Mouse (Mus musculus): ENCODE data around the gene Ptov1. TPM values are rescaled to one million over a fixed set of nuclear protein-coding genes. Genes with fewer than 3 reads are reported as not detected.
A peak's percentile ranks its signal among the peaks of the same experiment; 100 is the strongest.

Gene Ptov1
- total and polyA plus RNA-seq, 2 experiments from 2014 or later: 430 to 500 TPM

DNA sequence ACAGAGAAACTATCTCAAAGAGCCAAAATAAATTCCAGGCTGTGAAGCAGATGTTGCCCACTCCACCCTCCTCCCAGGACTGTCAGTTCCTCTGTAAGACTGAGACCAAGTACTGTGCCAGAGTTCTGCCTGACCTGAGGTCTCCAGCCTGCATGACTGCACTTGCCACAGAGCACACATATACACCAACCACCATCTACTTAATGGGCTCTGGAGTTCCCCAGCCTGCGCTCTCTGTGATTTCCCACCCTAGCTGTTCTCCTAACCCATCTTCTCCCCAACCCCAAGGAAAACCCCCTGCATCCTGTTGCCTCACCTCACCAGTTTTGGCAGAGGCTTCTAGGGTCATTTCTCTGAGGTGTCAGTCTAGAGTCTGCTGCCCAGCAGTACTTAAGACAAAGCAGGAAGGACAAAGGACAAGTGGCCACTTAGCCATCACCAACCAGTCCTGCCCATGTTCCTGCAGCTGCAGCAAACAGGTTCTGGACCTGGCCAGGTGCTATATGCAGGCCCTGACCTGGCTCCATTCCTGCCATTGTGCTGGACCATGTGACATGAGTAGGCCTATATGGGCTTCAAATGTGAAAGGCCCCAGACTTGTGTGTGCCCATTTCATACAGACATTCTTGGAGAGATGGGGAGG lies 34.1 kb downstream of the Ptov1 start:
- WGBS: 100% methylated on average over 1 of the region's 1 CpGs
- no peaks in the 10 kb centered on the region for H3K9me3 ChIP-seq (ENCODE audit: low read length)
- DNase-seq (ENCODE audit: low spot score) (no peak), ATAC-seq (ENCODE audit: low FRiP score) (no peak)
- H3K9ac ChIP-seq (replicated peaks; ENCODE audit: low read length, poor library complexity, severe bottlenecking): no peak overlapping the region
- H3K27ac ChIP-seq (ENCODE audit: low read depth, low read length): no peak overlapping the region
- H3K27me3 ChIP-seq (ENCODE audit: insufficient read depth, low read length): no peaks in the 10 kb centered on the region
- H3K4me3 ChIP-seq (ENCODE audit: low read depth, low read length): no peak overlapping the region
- peaks cover 22% of the 10 kb centered on the region for H3K36me3 ChIP-seq (ENCODE audit: insufficient read depth, low read length)
- H3K4me1 ChIP-seq (ENCODE audit: insufficient read depth, low read length): 0 out of 2 replicates have a peak, but pooled peaks cover 3% of the 10 kb centered on the region
- no peak overlapping the region for H3K4me2 ChIP-seq (ENCODE audit: low read depth, low read length, poor library complexity, severe bottlenecking)
- no peak for TF ChIP-seq CTCF (IDR thresholded peaks at IDR 0.05)

DNA sequence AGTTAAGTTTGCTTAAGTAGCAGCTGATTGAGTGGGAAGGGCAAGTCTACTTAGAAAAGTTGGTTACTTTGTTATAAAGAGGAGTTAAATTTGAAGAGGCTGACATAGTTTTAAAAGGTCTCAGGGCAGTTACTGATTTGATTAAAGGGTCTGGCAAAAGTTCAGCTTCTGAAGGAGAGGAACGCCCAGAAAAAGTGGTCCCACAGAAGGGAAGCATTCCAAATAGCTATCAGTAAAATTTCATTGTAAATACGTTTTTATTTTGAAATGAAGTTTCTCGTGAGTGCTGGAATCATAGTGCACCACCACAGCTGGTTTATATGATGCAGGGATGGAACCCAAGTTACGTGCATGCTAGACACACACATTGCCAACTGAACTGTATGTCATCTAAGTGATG lies 36.8 kb downstream of the Ptov1 start:
- no peak for TF ChIP-seq CTCF (IDR thresholded peaks at IDR 0.05)
- DNase-seq (ENCODE audit: low spot score) (no peak), ATAC-seq (ENCODE audit: low FRiP score) (no peak)
- Histone ChIP-seq H3K27me3 (ENCODE audit: insufficient read depth, low read length) (no peaks in the 10 kb centered on the region), H3K4me2 (ENCODE audit: low read depth, low read length, poor library complexity, severe bottlenecking) (no peak overlapping the region), H3K4me1 (ENCODE audit: insufficient read depth, low read length) (no peaks in the 10 kb centered on the region), H3K36me3 (ENCODE audit: insufficient read depth, low read length) (peaks cover 42% of the 10 kb centered on the region), H3K27ac (ENCODE audit: low read depth, low read length) (no peak overlapping the region), H3K4me3 (ENCODE audit: low read depth, low read length) (no peak overlapping the region), H3K9me3 (ENCODE audit: low read length) (no peaks in the 10 kb centered on the region), H3K9ac (replicated peaks; ENCODE audit: low read length, poor library complexity, severe bottlenecking) (no peak overlapping the region)
- WGBS: 78% methylated on average over 4 of the region's 4 CpGs

DNA sequence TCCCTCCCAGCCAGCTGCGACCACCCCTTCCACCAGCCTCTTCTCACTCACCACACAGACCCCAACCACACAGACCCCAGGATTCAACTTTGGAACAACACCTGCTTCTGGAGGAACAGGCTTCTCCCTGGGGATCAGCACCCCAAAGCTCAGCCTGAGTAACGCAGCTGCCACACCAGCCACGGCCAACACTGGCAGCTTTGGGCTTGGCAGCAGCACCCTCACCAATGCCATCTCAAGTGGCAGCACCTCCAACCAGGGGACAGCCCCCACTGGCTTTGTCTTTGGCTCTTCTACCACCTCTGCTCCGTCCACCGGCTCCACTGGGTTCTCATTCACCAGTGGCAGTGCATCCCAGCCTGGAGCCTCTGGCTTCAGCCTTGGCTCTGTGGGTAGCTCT lies 40.9 kb downstream of the Ptov1 start:
- Histone ChIP-seq H3K4me3 (ENCODE audit: low read depth, low read length) (no peak overlapping the region), H3K27me3 (ENCODE audit: insufficient read depth, low read length) (no peaks in the 10 kb centered on the region), H3K4me1 (ENCODE audit: insufficient read depth, low read length) (no peaks in the 10 kb centered on the region), H3K36me3 (ENCODE audit: insufficient read depth, low read length) (peaks cover 42% of the 10 kb centered on the region), H3K27ac (ENCODE audit: low read depth, low read length) (no peak overlapping the region), H3K4me2 (ENCODE audit: low read depth, low read length, poor library complexity, severe bottlenecking) (no peak overlapping the region), H3K9me3 (ENCODE audit: low read length) (no peaks in the 10 kb centered on the region), H3K9ac (replicated peaks; ENCODE audit: low read length, poor library complexity, severe bottlenecking) (no peak overlapping the region)
- DNase-seq (ENCODE audit: low spot score): no peak
- no peak for TF ChIP-seq CTCF (IDR thresholded peaks at IDR 0.05)
- ATAC-seq (ENCODE audit: low FRiP score): no peak
- WGBS: 94% methylated on average over 5 of the region's 5 CpGs

DNA sequence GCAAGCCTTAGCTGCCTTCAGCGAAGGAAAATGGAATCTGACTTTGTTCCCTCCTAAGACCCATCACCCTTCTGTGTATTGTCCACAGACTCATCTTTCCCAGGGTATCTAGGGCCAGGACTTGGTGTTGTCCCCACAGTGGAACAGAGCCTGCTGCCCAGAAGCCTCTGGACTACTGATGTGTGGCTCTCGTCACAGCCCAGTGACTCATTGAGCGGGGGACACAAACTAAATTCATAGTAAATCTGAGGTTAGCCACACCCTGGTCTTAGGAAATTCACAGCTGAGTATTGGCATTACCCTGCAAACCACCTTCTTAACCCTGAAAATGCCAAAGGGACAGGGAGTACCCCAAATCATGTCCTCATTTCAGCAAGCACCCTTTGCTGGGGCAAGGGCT lies 42.8 kb downstream of the Ptov1 start:
- DNase-seq (ENCODE audit: low spot score): no peak
- H3K9me3 ChIP-seq (ENCODE audit: low read length): no peaks in the 10 kb centered on the region
- TF ChIP-seq CTCF (IDR thresholded peaks at IDR 0.05): no peak
- peaks cover 36% of the 10 kb centered on the region for H3K36me3 ChIP-seq (ENCODE audit: insufficient read depth, low read length)
- H3K4me1 ChIP-seq (ENCODE audit: insufficient read depth, low read length): no peaks in the 10 kb centered on the region
- H3K9ac ChIP-seq (replicated peaks; ENCODE audit: low read length, poor library complexity, severe bottlenecking): no peak overlapping the region
- H3K4me3 ChIP-seq (ENCODE audit: low read depth, low read length): no peak overlapping the region
- no peak overlapping the region for H3K27ac ChIP-seq (ENCODE audit: low read depth, low read length)
- H3K27me3 ChIP-seq (ENCODE audit: insufficient read depth, low read length): no peaks in the 10 kb centered on the region
- no peak overlapping the region for H3K4me2 ChIP-seq (ENCODE audit: low read depth, low read length, poor library complexity, severe bottlenecking)
- WGBS: 80% methylated on average over 3 of the region's 3 CpGs
- ATAC-seq (ENCODE audit: low FRiP score): no peak

DNA sequence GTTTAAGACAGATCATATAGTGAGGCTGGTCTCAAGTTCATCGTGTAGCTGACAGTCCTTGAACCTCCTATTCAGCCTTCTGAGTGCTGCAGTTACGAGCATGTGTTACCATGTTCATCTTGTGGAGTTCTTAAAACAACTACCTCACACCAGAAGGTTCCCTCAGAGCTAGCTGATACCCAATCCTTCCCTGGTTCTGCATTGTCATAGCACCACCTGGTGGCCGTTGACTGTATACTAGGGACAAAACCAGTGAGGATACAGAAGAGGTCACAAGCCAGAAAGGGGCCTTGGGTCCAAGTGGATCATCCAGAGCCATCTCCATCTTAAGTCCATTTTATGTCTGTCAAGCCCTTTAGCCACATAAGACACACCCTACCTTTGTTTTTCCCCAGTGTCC lies 44.7 kb downstream of the Ptov1 start:
- ATAC-seq (ENCODE audit: low FRiP score) (peak; percentile 62; the same call in 1 of the 2 replicates), DNase-seq (ENCODE audit: low spot score) (peak; percentile 81)
- Histone ChIP-seq H3K9ac (replicated peaks; ENCODE audit: low read length, poor library complexity, severe bottlenecking) (no peak overlapping the region), H3K27me3 (ENCODE audit: insufficient read depth, low read length) (no peaks in the 10 kb centered on the region), H3K36me3 (ENCODE audit: insufficient read depth, low read length) (peaks cover 18% of the 10 kb centered on the region), H3K4me3 (ENCODE audit: low read depth, low read length) (no peak overlapping the region), H3K9me3 (ENCODE audit: low read length) (no peaks in the 10 kb centered on the region), H3K4me2 (ENCODE audit: low read depth, low read length, poor library complexity, severe bottlenecking) (no peak overlapping the region), H3K27ac (ENCODE audit: low read depth, low read length) (no peak overlapping the region), H3K4me1 (ENCODE audit: insufficient read depth, low read length) (no peaks in the 10 kb centered on the region)
- TF ChIP-seq CTCF (IDR thresholded peaks at IDR 0.05): peak; percentile 95
- 16% methylated on average over 3 of the region's 3 CpGs for WGBS

DNA sequence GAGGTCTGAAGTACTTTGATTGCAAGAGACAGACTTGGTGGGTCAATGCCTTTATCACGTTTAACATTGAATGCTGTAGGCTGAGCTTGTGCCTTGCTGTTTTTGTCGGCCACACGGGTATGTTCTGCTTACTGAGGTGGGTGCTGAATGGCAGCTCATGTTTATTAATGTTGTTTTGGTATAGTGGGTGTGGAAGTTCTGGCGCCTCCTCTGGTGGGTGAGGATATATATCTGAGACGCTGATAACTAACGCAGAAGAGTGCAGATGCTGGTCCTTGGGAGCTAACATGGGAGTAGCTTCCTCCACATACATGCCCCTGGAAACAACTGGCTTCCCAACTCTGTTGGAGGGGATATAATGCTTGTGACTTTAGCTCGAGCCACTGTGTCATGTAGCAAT lies 46.2 kb downstream of the Ptov1 start:
- H3K4me1 ChIP-seq (ENCODE audit: insufficient read depth, low read length): 0 out of 2 replicates have a peak, but pooled peaks cover 6% of the 10 kb centered on the region
- H3K27me3 ChIP-seq (ENCODE audit: insufficient read depth, low read length): no peaks in the 10 kb centered on the region
- no peak overlapping the region for H3K9ac ChIP-seq (replicated peaks; ENCODE audit: low read length, poor library complexity, severe bottlenecking)
- ATAC-seq (ENCODE audit: low FRiP score) (no peak), DNase-seq (ENCODE audit: low spot score) (no peak)
- peak; percentile 39 for TF ChIP-seq CTCF (IDR thresholded peaks at IDR 0.05)
- H3K27ac ChIP-seq (ENCODE audit: low read depth, low read length): no peak overlapping the region
- H3K4me3 ChIP-seq (ENCODE audit: low read depth, low read length): no peak overlapping the region
- no peak overlapping the region for H3K4me2 ChIP-seq (ENCODE audit: low read depth, low read length, poor library complexity, severe bottlenecking)
- H3K36me3 ChIP-seq (ENCODE audit: insufficient read depth, low read length): peaks cover 4% of the 10 kb centered on the region
- H3K9me3 ChIP-seq (ENCODE audit: low read length): no peaks in the 10 kb centered on the region
- 35% methylated on average over 7 of the region's 7 CpGs for WGBS

Data from midbrain, postnatal 0 days (tissue).